Mouse (Mus musculus) kidney, adult 18-20 months (tissue): ENCODE measurements at regions not wholly inside any gene's neighbourhood (a gene's known extent, or its start where the extent isn't known, plus 50 kb on each side); places are given as distances from the start of the nearest gene placed in this dataset.
"Not testable (repeated sequence)": the region's sequence is repeated elsewhere in the genome, so short reads cannot be mapped to it uniquely, and the experiment has no call there.

Source experiments
- DNase-seq: peaks from one replicate; pipeline ENCODE4 v3.0.0; 2021

DNA sequence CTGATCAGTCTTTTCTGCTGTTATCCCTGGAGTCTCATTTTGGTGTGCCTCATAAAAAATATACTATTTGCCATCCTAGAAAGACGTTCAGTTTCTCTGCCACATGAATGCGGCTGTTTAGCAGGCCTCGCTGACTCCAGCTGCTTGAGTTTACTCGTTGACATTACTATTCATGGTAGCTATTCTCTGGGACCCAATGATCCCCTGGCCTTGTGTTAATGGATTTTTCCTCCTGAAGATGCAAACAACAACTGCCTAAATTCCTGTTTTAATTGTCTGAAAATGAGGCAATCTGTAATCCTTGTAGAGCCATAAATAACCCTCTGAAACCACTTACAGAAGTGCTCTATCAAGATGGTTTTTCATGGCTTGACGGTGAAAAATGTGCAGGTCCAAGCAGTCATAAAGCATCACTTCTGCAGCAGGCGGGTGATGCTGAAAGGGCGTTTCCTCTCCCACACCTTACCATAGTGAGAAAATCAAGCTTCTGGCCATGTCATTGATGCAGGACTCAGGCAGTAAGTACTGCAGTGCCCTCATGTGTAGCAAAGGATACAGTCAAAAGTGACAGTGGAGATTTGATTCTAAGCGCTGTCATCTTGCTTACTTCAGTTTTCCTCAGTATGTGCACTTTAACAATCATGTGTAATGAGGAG lies 419.7 kb upstream of the Lrp1b start:
- no peak for DNase-seq

GRCm38 (mm10) chr2:43097560-43098233 lies 444.3 kb upstream of the Lrp1b start:
- no peak for DNase-seq

GRCm38 (mm10) chr2:43119862-43120261 lies 435.3 kb upstream of the Kynu start:
- no peak for DNase-seq

DNA sequence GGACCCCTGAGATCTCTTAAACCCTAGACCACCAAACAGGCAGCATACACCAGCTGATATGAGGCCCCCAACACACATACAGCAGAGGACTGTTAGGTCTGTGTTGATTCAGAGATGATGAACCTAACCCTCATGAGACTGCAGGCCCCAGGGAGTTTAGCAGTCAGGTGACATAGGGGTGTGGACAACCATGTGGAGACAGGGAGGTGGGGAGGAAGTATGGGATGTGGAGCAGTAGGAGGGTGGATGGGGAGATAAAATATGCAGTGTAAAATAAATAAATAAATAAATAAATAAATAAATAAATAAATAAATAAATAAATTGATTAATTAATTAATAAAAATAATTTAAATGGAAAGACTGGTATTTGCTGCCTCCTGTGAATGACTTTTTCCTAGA lies 401.6 kb upstream of the Kynu start:
- no peak for DNase-seq

GRCm38 (mm10) chr2:43182105-43182504 lies 373.0 kb upstream of the Kynu start:
- no peak for DNase-seq

DNA sequence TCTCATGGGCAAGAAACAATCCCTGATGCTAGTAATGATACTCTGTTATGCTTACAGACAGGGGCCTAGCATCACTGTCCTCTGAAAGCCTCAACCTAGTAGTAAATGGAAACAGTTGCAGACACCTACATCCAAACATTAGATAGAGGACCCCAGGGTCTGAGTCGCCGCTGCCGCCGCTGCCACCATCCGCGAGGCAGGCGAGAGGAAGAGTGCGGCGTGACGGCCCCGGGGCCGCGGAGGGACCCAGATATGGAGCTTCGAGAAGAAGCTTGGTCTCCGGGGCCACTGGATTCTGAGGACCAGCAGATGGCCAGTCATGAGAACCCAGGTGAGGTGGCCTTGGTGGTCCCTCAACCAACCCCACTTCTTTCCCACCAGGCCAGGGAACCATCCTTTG lies 359.6 kb upstream of the Kynu start:
- DNase-seq, result not testable (repeated sequence)

- DNase-seq, result no peak
These were observed 346.9 kb upstream of the Kynu start for GRCm38 (mm10) chr2:43208223-43208622.

- no peak for DNase-seq
These were observed 341.2 kb upstream of the Kynu start for GRCm38 (mm10) chr2:43213901-43214300.

DNA sequence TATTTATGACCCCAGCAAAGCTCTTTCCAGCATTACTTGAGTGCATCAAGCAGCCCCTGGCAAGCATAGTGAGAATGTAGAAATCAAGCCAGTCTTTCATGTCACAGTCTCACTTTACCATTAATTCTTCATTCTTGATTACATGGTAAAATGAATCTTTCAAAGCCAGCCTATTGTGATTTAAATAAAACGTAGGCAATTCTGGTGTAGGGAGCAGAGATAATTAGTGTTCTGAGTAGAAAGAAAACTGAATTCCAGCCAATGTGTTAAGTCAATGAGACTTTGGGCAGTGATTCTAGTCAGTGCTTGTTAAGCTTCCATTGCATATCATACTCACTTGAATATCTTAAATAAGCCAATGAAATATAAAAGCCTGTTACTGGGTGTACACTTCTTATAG lies 338.0 kb upstream of the Kynu start:
- DNase-seq, result no peak

- DNase-seq, result peak; percentile 24
These were observed 332.4 kb upstream of the Kynu start for GRCm38 (mm10) chr2:43222721-43223120.

DNA sequence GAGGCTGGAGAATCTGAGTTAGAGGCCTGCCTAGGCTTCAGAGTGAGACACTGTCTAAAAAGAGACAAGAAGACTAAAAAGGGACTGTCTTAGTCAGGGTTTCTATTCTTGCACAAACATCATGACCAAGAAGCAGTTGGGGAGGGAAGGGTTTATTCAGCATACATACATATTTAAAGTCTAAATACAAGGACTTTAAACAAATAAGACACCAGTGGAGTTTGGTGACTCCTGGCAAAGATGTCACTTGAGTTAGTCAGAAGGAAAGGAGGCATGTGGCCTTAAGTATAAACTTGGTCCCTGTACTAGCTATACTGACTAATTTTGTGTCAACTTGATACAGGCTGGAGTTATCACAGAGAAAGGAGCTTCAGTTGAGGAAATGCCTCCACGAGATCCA lies 330.4 kb upstream of the Kynu start:
- not testable (repeated sequence) for DNase-seq

GRCm38 (mm10) chr2:43246786-43247185 lies 308.3 kb upstream of the Kynu start:
- no peak for DNase-seq

- DNase-seq, result no peak
These were observed 306.5 kb upstream of the Kynu start for GRCm38 (mm10) chr2:43248671-43249070.

DNA sequence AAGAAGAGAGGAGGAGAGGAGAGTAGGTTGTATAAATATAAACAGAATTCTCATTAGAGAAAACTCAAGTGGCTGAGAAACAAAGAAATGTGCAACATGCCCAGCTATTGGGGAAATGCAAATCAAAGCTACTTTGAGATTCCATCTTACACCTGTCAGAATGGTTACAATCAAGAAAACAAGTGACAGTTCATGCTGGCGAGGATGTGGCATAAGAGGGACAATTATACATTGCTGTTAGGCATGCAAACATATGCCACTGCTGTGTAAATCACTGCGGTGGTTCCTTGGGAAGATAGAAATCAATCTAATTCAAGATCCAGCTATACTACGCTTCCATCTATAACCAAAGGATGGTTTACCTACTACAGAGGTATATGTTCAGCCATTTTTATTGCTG lies 300.4 kb upstream of the Kynu start:
- no peak for DNase-seq

DNA sequence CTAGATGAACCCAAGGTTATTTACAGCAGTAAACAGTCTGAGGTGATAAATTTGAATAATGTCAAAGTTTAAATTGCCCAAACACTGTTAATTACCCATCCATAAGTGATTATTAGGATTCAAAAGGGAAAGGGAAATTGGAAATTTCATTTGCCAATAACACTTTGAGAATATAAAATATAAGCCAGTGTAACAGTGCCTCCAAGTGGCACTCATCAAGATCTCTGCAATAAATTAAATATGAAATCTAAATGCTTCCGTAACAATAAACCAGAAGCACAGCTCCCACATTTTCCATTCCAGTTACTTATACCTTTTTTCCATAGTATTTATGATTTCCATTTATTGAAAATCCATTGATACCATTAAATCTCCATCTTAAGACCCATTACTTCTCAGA lies 284.3 kb upstream of the Kynu start:
- DNase-seq, result no peak

DNA sequence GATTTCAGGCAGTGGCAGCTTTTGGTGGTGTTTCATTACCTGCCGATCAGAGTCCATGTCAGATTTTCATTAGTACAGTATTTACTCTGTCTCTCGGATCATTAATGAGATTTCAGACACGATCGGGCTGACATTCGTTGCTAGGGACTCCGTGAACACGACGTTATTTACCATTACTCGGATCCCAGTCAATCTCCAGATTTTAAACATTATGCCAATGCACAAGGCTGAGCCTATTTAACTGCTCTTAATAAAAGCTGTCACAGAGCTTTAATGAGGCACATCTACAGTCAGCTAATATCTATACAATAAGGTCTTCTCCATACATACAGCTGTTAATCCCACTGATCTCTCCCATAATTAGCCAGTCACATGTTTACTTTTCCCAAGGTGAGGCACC lies 283.0 kb upstream of the Kynu start:
- DNase-seq, result no peak

- DNase-seq, result no peak
These were observed 281.1 kb upstream of the Kynu start for GRCm38 (mm10) chr2:43274012-43274411.

GRCm38 (mm10) chr2:43295801-43296200 lies 259.3 kb upstream of the Kynu start:
- DNase-seq, result no peak

- no peak for DNase-seq
These were observed 231.3 kb upstream of the Kynu start for GRCm38 (mm10) chr2:43323836-43324235.

DNA sequence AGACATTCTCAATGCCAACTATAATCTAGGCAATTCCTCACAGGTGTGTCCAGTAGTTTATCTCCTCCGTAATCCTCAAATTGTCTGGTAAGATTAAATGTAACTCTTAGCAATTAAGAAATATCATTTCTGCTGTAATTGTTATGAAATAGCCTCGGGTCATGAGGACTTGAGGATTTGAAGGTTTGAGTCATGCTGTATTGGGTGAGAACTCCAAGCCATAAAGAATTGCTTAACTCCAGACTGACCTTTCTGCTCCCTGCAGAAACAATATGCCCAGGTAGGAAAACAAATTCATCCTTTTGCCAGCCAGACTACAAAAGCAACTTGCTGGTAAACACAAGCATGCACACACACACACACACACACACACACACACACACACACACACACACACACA lies 190.8 kb upstream of the Kynu start:
- DNase-seq, result no peak

DNA sequence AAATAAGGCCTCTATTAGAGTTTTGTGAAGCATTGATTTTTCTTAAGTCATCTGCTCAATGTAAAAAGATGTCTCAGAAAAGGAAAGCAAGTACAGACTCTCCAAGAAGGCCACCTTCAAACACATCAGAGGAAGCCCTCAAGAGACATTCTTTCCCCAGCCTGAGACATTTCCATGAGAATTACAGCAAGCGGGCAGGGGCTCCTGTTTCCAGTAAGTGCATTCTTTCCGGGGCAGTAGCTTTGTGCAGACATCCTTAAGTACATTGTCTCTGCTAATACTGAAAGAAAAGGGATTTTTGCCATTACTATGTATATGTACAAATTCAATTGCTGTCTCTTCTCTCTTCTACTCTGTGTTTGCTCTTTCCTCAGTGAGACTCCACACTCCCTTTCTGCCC lies 189.3 kb upstream of the Kynu start:
- DNase-seq, result no peak

GRCm38 (mm10) chr2:43403348-43403747 lies 151.8 kb upstream of the Kynu start:
- no peak for DNase-seq

DNA sequence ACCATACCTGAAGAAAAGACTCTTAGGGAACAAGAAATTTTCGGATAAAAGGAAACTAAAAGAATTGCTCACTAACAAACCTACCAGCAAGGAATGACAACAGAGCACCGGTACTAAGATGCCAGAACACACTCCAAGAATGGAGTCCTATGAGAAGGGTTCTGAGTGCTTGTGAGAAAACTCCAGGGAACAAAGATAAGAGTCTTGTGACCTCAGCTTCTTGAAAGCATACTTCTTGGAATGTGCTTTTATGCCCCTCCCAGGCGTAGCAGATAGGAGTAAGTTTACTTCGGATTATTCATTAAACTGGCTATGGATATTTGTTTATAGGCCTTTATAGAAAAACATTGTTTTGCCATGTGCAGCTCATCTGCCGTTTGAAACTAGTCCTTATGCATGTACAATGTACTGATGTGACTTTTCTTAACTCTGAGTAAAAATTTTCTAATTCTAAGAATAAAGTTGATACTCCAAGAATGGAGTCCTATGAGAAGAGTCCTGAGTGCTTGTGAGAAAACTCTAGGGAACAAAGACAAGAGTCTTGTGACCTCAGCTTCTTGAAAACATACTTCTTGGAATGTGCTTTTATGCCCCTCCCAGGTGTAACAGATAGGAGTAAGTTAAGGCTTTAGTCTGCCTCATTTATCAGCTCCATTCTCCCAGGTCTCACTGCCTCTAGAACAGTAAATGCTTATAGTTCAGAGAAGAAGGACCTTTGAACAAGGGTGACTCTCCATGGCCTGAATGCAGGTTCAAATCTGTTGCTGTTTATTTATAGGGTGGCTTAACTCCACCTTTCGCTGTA lies 150.8 kb upstream of the Kynu start:
- no peak for DNase-seq

DNA sequence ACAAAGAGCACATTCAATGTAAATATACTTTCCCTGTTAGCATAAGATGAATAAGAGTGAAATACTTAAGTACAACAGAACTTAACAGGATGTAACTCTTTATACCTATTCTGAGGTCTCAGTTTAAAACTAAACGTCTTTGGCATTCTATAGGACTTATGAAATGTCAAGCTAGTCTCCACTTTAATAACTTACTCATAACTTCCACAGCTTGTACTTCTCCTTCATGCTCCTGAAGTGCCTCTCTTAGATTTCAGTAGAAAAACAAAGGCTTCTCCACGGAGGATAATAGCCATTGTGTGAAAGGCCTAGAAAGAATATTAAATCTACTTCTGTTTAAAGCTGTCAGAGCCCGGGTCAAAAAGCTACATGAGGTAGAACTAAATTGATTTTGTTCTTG lies 117.9 kb upstream of the Kynu start:
- DNase-seq, result no peak
